Mouse (Mus musculus) bone marrow, adult 2 months (tissue): ENCODE data around the gene Tedc2. TPM values are rescaled to one million over a fixed set of nuclear protein-coding genes. Genes with fewer than 3 reads are reported as not detected.

Experiments used
- H3K27ac ChIP-seq: fragments of 200-500 bp; 2 replicates; pipeline ENCODE4 v1.5.1; 2012; ENCODE audit warnings: low read depth, mild to moderate bottlenecking, control low read depth, inconsistent platforms, low read length; ENCODE audit not compliant: control insufficient read depth, poor library complexity, insufficient read depth
- H3K4me1 ChIP-seq: fragments of 200-500 bp; 2 replicates; pipeline ENCODE4 v1.6.1; 2011; ENCODE audit warnings: low read length; ENCODE audit not compliant: control insufficient read depth, insufficient read depth
- H3K4me3 ChIP-seq: fragments of 200-500 bp; replicated peaks from 2 replicates; pipeline ENCODE3; 2011; ENCODE audit warnings: mild to moderate bottlenecking, low read depth, low read length, control low read depth; ENCODE audit not compliant: control insufficient read depth
- CTCF ChIP-seq: fragments of 200-500 bp; IDR thresholded peaks from 2 replicates; pipeline ENCODE4 v1.5.1; 2011; ENCODE audit warnings: low read length, control low read depth; ENCODE audit not compliant: control insufficient read depth, insufficient read depth
- POLR2A ChIP-seq: fragments of 200-500 bp; IDR thresholded peaks from 2 replicates; pipeline ENCODE4 v1.6.1; 2011; ENCODE audit warnings: low read depth, mild to moderate bottlenecking, control low read depth, low read length, borderline replicate concordance; ENCODE audit not compliant: control insufficient read depth
- WGBS: fragments of 180-500 bp; shearing (Covaris S2); methylation state at CpG from one replicate; pipeline ENCODE4 v1.1.7; 2018; 5-methylcytosine and 5-hydroxymethylcytosine counted together
- polyA plus RNA-seq: library from polyadenylated mRNA; stranded (reverse); fragments of >200 nt; gene quantifications from 2 replicates; pipeline ENCODE4 v1.2.4, GENCODE M21; 2011; ENCODE audit warnings: low replicate concordance; ENCODE audit not compliant: missing spikeins, insufficient read depth, insufficient read length

Gene Tedc2
- polyA plus RNA-seq, 1 experiment: 15.1 TPM

- WGBS: 72% methylated on average over 3 of the region's 3 CpGs
- H3K27ac ChIP-seq: no peak overlapping the region
- H3K4me3 ChIP-seq: no peak overlapping the region
- H3K4me1 ChIP-seq: peaks cover 5% of the 10 kb centered on the region
- TF ChIP-seq CTCF: no peak
Measured at GRCm38 (mm10) chr17:24210591-24210990, 10.1 kb downstream of the Tedc2 start.

GRCm38 (mm10) chr17:24209916-24210240, 10.8 kb downstream of the Tedc2 start:
- TF ChIP-seq CTCF (no peak), POLR2A (no peak)
- H3K4me1 ChIP-seq: peaks cover 5% of the 10 kb centered on the region
- WGBS: 85% methylated on average over 3 of the region's 3 CpGs
- no peak overlapping the region for H3K4me3 ChIP-seq
- no peak overlapping the region for H3K27ac ChIP-seq

GRCm38 (mm10) chr17:24209043-24209915, 11.4 kb downstream of the Tedc2 start, which contains the start of gene Ntn3:
Gene Ntn3 (minus strand): TSS chr17:24209531.
- Histone ChIP-seq H3K4me3 (peak within 1 kb of the TSS; percentile 1), H3K27ac (peak within 1 kb of the TSS; percentile 67), H3K4me1 (peaks cover 9% of the 10 kb centered on the region)
- WGBS: 10% methylated on average over 42 of the region's 43 CpGs
- no peak for TF ChIP-seq POLR2A
- no peak for TF ChIP-seq CTCF

- H3K27ac ChIP-seq: peak overlapping the region; percentile 67
- peaks cover 9% of the 10 kb centered on the region for H3K4me1 ChIP-seq
- H3K4me3 ChIP-seq: peak overlapping the region; percentile 1
- TF ChIP-seq CTCF: no peak
- TF ChIP-seq POLR2A: peak; percentile 44; the same call in 1 of the 2 replicates
- WGBS: 16% methylated on average over 29 of the region's 29 CpGs
Measured at GRCm38 (mm10) chr17:24208641-24209042, 12.0 kb downstream of the Tedc2 start.

- H3K27ac ChIP-seq: no peak overlapping the region; the same call in 1 of the 2 replicates
- H3K4me1 ChIP-seq: peaks cover 9% of the 10 kb centered on the region
- TF ChIP-seq CTCF: no peak
- WGBS: 88% methylated on average over 34 of the region's 34 CpGs
- H3K4me3 ChIP-seq: no peak overlapping the region
Measured at GRCm38 (mm10) chr17:24207768-24208640, 12.6 kb downstream of the Tedc2 start.

- Histone ChIP-seq H3K27ac (no peak overlapping the region), H3K4me1 (peaks cover 9% of the 10 kb centered on the region), H3K4me3 (peak overlapping the region; percentile 3)
- 5% methylated on average over 62 of the region's 62 CpGs for WGBS
- TF ChIP-seq POLR2A (peak; percentile 14; the same call in 1 of the 2 replicates), CTCF (no peak)
Measured at GRCm38 (mm10) chr17:24206451-24207351, 13.9 kb downstream of the Tedc2 start.

GRCm38 (mm10) chr17:24205908-24206361, 14.7 kb downstream of the Tedc2 start:
- peak overlapping the region; percentile 65 for H3K4me3 ChIP-seq
- 5% methylated on average over 15 of the region's 15 CpGs for WGBS
- peak overlapping the region; percentile 46 for H3K27ac ChIP-seq
- TF ChIP-seq POLR2A (no peak), CTCF (no peak)
- peaks cover 7% of the 10 kb centered on the region for H3K4me1 ChIP-seq

GRCm38 (mm10) chr17:24205284-24205888, 15.3 kb downstream of the Tedc2 start, which contains the start of gene Tbc1d24:
Gene Tbc1d24 (minus strand): TSS chr17:24205562.
- peaks cover 7% of the 10 kb centered on the region for H3K4me1 ChIP-seq
- TF ChIP-seq CTCF (no peak), POLR2A (peak; percentile 15; the same call in 1 of the 2 replicates)
- peak within 1 kb of the TSS; percentile 65 for H3K4me3 ChIP-seq
- H3K27ac ChIP-seq: peak within 1 kb of the TSS; percentile 46
- WGBS: 1% methylated on average over 65 of the region's 65 CpGs
